Mouse (Mus musculus) cerebellum, postnatal 25 days (tissue): Measurements from ENCODE around the gene Crybg2.

Experiments
- DNase-seq, 2 experiments: peaks; one replicate each; pipeline ENCODE4 v3.0.0; 2021; ENCODE audit warnings: mixed read lengths in 2 of 2

Gene Crybg2

DNA sequence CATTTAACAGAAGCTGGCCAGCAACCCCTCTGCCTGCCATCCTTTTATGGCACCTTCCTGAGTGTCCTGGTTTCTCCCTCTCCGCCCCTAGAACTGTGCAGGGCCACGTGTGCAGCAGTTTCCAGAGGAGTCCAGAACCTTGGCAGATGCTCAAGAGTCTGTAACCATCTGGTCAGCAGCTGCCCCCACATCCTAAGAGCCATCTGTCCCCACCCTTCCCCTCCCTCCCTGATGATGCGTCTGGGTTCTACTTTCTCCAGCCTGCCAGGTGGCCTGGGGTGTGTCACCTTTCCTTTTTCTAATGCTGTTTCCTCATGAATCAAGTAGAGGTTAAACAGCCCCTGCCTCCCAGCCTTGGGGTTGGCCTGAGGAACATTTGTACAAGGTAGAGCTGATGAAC, 61.7 kb downstream of the Crybg2 start:
- no peak for DNase-seq

DNA sequence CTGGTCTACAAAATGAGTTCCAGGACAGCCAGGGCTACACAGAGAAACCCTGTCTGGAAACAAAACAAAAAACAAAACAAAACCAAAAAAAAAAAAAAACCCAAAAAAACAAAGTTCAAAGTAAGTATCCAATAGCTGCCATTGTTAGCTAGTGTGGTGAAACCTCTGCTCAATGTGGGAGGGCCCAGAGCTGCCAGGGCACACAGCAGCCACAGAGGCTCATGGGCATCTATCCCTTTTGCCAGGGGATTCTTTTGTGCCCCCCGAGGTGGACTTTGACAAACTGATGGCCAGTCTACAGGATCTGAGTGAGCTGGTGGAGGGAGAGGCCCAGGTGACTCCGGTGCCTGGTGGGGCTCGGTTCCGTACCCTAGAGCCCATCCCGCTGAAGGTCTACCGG, 62.5 kb downstream of the Crybg2 start:
- no peak for DNase-seq

DNA sequence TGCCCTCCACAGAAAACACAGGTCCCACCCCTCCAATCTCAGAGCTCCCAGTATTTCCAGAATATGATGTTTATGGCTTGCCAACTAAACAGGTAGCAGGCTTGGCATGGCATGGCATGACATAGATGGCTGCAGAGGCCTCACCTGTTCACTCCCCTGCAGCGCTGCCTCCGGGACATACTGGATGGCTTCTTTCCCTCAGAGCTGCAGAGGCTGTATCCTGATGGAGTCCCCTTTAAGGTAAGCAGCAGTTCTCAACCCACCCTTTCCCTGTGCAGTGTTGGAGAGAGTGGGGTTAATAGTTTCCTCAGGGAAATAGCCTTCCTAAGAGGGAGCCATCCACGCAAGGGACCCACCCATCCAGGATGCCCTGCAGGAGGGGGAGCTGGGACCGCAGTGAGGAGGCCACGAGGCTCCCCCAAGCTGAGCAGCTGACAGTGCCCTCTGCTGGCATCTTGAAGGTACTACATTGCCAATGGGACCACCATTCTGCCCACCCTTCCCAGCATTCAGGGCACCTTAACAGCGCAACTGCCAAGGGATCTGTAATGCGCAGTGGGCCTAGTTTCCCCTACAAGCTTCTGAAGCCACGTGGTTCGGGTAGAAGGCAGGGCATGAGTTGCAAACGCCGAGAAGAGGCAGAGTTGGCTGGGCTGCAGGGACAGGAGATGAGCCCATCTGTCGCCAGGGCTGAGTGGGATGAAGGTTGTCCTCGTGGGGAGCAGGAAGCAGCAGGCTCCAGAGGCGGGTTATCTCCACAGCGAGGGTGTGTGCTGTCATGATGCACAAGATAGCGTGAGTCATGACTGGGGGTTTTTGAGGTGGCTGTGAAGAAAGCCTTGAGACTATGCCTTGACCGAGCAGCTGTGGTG, 63.3 kb downstream of the Crybg2 start:
- DNase-seq, result peak; percentile 71 to 73

DNA sequence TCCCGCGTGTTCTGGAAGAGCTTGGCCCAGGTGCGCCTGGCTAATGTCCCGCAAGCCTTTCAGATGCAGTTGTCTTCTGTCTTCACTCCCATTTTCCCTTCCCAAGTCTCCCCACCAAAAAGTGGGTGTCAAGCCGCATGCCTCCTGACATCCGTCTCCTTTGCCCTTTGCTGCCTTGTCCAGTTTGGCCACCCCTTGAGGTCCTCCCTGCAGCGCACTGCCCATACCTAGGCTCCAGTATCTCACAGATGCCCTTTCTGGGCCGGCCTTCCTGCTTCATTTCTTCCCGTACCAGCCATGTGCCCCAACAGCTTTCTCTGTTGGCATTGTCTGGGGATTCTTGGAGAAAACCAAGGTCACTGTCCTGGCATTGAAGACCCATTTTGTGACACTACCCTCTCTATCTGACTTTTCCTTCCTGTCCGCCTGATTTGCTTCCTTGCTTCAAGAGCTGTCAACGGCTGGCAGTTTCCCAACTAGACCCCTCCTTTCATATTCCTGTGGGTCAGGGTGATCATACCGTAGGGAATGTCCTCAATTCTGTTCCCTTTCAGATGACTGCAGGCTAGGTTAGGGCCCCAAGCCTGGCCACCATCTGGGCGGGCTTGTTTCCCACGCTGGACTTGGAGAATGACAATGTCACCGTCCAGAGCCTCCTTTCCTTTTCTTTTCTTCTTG, 64.9 kb downstream of the Crybg2 start:
- peak in 1 of 2 experiments; percentile 14 for DNase-seq

DNA sequence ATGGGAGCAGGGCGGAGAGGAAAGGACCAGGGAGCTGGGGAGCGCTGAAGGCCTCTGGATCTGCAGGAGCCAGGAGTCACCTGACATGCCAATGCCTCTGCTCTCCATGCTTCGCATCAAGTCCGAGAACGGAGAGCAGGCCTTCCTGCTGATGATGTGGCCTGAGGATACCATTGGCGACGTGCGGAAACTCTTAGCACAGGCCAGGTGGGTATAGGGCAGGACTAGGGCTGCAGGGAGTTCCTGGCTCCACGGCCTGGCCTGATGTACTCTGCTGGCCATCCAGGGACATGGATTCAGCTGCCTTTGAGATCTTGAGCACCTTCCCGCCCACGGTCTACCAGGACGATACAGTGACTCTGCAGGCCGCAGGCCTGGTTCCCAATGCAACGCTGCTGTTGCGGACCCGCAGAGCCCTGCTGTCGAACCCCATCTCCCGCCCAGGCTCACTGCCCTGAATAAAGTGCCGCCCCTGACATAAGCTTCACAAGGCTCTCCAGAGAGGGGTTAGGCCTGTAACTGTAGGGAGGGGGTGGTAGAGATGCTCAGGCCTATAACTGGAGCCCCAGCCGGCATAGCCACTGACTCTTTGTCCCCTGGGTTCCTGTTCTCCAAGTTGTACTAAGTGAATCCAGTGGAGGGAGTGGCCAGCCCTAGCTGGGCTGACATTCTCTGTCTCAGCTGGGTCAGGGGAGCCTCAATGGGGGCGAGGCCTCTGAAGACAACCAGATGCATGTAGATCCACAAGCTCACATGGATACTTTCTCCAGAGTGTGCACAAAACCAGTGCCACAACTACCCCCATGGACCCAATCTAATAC, 65.9 kb downstream of the Crybg2 start:
- no peak for DNase-seq

DNA sequence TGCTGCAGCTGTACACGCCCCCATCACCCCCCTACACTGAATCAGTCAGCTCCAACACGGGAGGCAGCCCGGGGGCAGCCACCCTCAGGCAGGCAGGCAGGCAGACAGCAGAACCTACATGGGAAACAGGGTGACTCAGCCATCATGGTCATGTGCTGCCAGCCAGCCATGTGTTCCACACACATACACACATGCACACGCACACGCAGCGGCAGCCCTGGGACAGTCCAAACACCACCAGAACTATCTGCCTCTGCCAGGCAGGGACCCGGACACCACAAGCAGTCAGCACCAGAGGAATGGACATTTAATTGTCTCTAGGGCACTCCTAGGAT, 66.5 kb downstream of the Crybg2 start:
- peak in 1 of 2 experiments; percentile 21 for DNase-seq

DNA sequence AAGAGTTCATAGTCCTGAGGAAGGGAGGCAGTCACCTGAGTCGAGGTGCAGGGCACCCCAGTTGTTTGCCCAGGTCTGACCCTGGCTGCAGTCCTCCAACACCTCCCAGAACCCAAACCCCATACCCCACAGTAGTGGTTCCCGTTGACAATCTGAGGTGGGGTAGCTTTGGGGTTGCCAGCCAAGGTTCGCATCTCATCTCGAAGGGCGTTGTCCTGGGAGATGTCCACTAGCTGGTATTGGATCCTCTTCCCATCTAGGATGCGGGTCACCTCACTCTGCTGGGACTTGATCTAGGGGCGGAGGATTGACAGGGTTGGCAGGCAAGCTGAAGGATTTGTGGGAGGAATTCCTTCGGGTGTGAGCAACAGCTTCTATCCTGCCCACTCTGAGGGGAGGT, 67.2 kb downstream of the Crybg2 start:
- no peak for DNase-seq

DNA sequence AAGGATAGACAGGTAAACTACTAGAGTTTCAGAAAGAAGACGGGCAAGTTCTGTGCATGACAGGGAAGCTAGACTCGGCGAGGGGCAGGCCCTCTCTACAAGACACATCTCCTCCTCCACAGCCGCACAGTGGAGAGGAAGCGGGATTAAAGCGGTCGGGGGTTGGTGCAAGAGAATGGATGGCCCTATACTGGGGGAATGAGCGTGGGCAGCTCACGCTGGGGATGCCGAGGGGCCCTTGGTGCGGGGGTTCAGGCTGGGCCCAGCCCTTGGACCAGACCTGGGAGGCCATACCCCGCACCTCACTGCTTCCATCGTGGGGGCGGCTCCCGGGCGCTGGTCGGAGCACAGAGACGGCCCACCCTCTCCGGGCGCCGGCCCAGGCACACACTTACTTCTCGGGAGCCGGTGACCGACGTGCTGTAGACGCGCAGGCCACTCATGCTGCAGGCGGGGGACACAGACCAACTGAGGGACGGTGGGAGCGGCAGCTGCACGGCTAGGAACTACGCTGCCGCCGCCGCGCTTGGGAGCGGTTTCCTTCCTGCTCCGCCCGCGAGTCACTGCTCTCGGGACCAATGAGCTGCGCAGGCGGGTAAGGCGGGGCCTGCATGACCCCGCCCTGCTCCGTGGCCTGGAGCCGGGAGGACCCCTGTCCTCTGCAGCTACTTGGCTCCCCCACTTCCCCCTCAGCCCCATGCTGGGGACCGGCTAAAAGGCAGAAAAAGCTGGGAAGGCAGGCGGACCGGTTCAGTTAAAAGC, 67.8 kb downstream of the Crybg2 start, which contains the start of gene Sh3bgrl3:
Gene Sh3bgrl3 (minus strand): TSS at position 569 of the 762 bp plus-strand sequence.
- DNase-seq, result peak; percentile 84 to 89

DNA sequence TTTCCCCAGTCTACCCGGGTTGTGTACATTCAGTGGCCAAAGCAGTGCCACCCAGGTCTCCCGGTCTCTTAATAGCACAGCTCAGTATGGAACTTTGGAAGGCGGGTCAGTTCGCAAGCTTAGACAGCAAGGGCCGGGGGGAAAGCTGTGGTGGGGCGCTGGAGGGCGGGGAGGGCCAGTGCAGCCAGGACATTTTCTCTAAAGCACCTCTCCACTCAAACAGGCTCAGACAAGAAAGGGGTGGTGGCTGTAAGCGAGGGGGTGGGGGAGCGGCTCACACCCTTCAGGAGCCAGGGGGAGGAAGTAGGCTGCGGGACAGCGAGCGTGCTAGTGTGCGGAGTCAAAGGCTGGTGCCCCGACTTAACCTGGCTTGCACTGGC, 68.4 kb downstream of the Crybg2 start:
- peak in 1 of 2 experiments; percentile 22 for DNase-seq

DNA sequence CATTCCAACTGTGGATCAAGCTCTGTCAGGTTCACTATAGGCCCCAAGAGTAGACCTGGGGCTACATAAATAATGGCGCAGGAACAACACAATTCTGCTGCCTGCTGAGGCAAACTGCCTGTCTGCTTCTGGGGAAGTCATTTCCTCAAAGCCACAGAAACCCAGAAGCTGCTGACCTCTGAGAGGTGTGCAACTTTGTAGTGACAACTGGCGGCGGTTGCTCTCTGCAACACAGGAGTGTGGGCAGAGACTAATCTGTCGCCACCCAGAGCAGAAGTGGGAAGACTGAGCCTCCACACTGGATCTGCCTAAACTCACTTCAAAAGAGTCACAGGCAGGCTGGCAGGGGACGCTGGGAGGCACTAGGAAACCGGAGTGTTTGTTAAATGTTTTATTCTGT, 68.9 kb downstream of the Crybg2 start:
- DNase-seq, result no peak

DNA sequence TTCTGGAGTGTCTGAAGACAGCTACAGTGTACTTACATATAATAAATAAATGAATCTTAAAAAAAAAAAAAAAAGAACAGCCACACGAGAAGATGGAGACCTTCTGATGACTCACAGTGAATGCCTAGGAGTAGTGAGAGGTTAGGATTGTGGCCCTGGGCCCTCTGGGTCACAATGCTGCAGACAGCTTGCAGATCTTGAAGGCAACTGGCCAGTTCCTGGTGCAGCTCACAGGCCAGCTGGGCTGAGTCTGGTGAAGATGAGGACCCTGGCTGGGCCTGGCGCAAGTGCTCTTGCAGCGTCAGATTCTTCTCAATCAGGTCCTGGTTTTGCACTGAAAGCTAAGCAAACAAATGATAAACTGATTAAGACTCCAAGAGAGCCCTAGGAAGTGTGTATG, 71.5 kb downstream of the Crybg2 start:
- no peak for DNase-seq

DNA sequence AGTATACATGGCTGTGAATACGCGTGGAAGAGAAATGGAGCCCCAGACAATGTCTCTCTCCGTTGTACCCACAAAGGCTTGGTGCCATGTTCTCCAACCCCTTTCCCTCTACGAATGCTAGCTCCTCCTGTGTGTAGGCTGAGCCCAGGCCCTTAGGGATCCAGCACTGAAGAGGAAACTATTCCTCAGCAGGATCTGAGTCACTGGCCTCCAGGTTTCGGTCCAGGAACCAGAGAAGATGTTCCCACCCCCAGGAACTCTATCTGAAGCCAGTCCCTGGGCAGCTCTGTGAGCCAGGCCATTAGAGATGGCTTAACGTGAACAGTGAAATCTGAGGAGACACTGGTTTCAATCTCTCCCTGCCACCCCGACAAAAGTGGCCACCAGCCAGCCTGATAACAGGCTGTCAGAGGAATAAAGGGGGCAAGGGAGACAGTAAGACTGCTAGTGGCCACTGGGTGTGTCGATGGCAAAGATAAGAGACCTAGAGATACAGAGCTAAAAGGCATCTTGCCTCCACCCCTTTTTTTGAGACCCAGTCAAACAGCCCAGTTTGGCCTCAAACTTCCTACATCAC, 72.0 kb downstream of the Crybg2 start:
- DNase-seq, result no peak

DNA sequence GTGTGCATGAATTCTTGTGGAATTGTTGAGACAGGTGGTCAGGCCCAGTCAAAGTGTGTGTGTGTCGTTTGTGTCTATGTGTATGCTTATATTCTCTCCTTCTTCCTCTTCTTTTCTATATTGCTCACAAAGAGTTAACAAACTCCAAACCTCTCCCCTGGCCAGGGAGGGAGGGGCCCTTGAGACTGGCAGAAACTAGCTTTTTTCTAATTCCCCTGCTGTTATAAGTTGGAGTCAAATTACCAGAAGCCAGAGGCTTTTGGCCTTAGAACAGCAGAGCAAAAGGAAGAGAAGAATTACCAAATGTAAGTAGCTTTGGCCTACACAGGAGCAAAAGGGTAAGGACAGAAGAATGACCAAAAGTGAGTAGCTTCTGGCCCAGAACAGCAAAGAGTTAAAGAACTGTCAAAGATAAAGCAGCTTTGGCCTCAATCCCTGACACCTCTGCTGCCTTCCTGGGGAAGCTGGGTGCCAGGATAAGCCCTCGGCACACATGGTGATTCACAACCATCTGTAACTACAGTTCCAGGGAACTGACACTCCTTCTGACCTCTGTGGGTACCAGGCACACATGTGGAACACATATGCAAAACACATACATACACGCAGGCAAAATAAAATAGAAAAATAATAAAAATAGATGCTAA, 75.8 kb downstream of the Crybg2 start:
- no peak for DNase-seq

DNA sequence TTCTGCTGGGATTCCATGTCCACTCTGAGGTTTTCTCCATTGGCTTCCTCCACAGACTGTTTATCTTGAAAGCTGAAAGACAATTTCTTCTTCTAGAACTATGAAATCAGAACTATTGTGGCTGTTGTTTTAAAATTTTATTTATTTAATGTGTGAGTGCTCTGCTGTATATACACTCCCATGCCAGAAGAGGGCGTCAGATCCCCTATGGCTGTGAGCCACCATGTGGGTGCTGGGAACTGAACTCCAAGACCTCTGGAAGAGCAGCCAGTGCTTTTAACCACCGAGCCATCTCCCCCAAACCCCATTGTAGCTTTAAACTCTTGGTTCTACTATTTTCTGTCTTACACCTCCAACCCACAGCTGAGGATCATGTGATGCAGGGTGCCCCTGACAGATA, 78.2 kb downstream of the Crybg2 start:
- DNase-seq, result no peak
